Mouse (Mus musculus) embryonic fibroblast, embryonic 13.5 days (primary cell): ENCODE data around the gene Tsen15. TPM values are rescaled to one million over a fixed set of nuclear protein-coding genes. Genes with fewer than 3 reads are reported as not detected.

Source experiments
- H3K27ac ChIP-seq: 2 replicates; pipeline ENCODE4 v1.5.1; 2012; ENCODE audit warnings: low read length, control low read depth, inconsistent platforms; ENCODE audit not compliant: insufficient read depth
- H3K4me1 ChIP-seq: 2 replicates; pipeline ENCODE4 v1.6.1; 2011; ENCODE audit warnings: low read length; ENCODE audit not compliant: control insufficient read depth, insufficient read depth
- H3K4me3 ChIP-seq: 2 replicates; pipeline ENCODE4 v1.5.1; 2011; ENCODE audit warnings: mild to moderate bottlenecking, control low read depth, low read length; ENCODE audit not compliant: insufficient read depth
- CTCF ChIP-seq: IDR thresholded peaks from 2 replicates; pipeline ENCODE4 v1.5.1; 2011; ENCODE audit warnings: mild to moderate bottlenecking, control low read depth, low read length, moderate library complexity, borderline replicate concordance; ENCODE audit not compliant: insufficient read depth
- POLR2A ChIP-seq: IDR thresholded peaks from 2 replicates; pipeline ENCODE4 v1.6.1; 2011; ENCODE audit warnings: low read depth, mild to moderate bottlenecking, control low read depth, low read length, moderate library complexity
- polyA plus RNA-seq: library from polyadenylated mRNA; stranded (reverse); fragments of >200 nt; gene quantifications from 2 replicates; pipeline ENCODE4 v1.2.4, GENCODE M21; 2011; ENCODE audit warnings: low read depth; ENCODE audit not compliant: missing spikeins, insufficient read length

The Tsen15 gene
- polyA plus RNA-seq, result 35.4 and 38.0 TPM in 2 replicates

DNA sequence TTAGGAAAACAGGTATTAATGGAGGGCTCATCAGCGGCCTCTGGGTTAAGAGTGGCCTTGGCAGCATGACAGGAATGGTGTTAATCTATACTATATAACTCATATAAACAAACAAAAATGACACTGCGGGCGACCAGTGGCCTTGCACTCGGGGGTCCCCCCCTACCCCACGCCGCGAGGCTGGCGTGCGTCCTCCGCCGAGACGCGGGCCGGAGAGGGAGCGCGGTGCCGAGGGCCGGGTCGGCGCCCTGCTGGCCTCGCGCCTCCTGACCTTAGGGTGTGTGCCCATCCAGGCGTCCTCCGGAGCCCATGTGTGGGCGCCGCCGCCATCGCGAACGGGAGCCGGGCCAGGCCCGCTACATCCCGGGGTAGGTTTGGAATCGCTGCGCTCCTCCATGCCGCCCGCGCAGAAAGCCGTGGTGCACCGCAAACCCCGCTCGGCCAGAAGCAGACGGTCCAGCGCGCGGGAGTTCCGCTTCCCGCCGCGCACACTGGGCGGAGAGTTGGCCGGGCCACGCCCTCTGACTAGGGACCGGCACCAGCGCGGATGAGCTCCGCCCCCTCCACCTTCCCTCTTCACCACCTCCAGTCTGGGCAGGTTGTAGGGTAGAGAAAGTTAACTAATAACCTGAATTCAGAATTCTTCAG, at the start of gene Tsen15:
Gene Tsen15 (minus strand): TSS at position 501 of the 648 bp plus-strand sequence.
- TF ChIP-seq POLR2A, result peak; percentile 70
- no peak for TF ChIP-seq CTCF
- H3K27ac ChIP-seq, result no peak within 1 kb of the TSS
- H3K4me3 ChIP-seq, result peak within 1 kb of the TSS; percentile 99
- no peaks in the 10 kb centered on the region for H3K4me1 ChIP-seq

DNA sequence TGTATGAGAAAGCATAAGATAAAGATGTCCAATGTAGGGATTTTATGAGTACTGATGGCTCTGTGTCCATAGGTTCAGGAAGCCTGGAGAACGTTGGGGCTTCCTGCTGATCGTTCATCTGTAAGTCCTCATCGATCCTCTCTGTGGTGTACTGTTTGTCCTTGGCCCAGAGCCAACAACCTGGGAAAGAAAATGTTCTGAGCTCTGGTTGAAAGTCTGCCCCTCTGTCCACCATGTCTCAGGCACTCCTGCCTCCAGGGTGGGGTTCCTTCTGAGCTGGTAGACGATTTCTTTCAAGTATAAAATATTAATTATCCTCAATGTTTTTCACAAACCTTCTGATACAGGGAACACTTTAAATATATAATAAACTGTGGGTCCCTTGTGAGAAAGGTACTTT, 47.7 kb upstream of the Tsen15 start:
- TF ChIP-seq CTCF (no peak), POLR2A (no peak)
- Histone ChIP-seq H3K4me1 (no peaks in the 10 kb centered on the region), H3K4me3 (no peak overlapping the region), H3K27ac (no peak overlapping the region)

DNA sequence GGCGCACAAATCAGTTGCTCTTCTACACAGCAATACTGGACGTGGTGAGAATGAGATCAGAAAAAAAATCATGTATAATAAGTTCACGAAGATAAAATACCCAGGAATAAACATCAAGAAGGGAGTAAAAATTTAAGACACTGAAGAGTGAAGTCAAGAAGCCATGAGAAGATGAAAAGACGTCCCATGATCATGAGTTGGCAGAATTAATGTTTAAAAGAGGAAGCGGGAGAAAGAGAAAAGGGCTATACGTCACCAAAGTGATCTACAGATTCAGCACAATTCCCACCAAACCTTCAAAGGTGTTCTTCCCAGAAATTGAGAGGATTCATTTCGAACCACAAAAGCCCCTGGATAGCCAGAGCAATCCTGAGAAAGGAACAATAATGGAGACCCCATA, 43.3 kb upstream of the Tsen15 start:
- TF ChIP-seq CTCF (no peak), POLR2A (no peak)
- no peaks in the 10 kb centered on the region for H3K4me1 ChIP-seq
- H3K4me3 ChIP-seq, result no peak overlapping the region
- H3K27ac ChIP-seq, result no peak overlapping the region

DNA sequence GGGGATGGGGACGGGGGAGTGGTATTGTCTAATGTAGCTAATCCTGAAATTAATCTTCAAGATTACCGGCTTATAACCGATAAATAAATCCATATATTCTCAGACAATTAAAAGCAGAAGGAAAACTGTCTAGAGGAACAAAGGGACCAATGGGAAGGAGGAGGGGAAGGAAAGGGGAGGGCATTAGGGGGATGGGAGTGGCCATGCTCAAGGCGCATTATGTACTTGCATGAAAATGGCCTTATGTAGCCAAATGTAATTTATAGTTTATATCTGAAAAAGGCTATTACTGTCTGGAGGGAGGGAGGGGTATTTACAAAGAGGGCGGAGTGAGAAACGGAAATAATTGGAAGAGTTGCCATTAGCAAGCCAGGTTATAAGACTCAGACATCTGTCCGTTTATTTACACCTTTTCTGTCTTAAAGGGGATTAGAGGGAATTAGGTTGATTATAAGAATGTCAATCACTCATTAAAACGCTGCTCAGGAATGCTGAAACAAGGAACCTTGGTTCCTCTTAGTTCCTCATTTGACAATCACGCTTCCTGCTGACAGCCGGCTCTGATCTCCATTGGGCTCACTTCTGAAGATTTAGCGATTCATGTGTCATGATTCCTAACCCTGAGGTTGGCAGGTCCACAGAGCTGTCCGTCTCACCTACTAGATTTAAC, 41.6 kb upstream of the Tsen15 start:
- TF ChIP-seq CTCF (no peak), POLR2A (no peak)
- Histone ChIP-seq H3K4me1 (no peaks in the 10 kb centered on the region), H3K27ac (no peak overlapping the region), H3K4me3 (no peak overlapping the region)

DNA sequence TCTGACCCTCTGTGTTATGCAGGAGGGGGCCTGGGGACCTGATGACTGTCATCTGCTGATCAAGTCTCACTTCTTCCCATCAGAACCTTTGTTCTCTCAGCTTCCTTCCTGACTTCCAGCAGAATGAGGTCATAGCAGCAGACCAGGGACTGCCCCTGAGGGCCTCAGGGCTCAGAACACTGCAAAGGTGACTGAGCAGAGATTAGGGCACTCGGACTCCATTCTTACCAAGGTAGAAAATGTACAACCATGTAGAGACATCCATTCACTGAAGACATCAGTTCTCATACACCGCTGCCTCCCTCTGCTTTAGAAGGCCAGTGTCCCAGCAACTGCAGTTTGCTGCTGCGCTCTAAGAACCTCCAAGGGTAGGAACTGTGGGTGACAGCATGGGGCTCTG, 36.6 kb upstream of the Tsen15 start:
- Histone ChIP-seq H3K4me3 (no peak overlapping the region), H3K4me1 (no peaks in the 10 kb centered on the region)

DNA sequence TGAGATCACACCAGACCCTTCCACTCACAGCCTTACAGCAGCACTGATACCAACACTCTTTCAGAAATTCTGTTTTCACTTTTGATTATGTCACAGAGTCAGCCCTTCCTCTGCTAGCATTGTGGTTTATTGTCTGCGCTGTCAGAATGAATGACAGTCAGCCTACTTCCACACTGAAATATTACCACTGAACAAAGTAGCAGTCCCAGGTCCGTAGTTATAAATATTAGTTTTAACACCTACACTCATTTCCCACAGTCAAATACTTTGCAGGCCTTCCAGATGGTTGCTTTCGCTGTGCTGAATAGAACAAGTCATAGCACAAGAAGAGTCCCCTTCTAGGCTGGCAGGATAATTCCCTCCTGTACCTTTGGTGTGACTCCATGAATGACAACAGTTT, 35.8 kb upstream of the Tsen15 start:
- H3K4me1 ChIP-seq, result no peaks in the 10 kb centered on the region
- H3K4me3 ChIP-seq, result no peak overlapping the region
- no peak for TF ChIP-seq POLR2A
- no peak for TF ChIP-seq CTCF
- no peak overlapping the region for H3K27ac ChIP-seq

More for the DNA sequence above, 36.6 kb upstream of the Tsen15 start:
- H3K27ac ChIP-seq, result no peak overlapping the region
- TF ChIP-seq POLR2A (no peak), CTCF (no peak)

DNA sequence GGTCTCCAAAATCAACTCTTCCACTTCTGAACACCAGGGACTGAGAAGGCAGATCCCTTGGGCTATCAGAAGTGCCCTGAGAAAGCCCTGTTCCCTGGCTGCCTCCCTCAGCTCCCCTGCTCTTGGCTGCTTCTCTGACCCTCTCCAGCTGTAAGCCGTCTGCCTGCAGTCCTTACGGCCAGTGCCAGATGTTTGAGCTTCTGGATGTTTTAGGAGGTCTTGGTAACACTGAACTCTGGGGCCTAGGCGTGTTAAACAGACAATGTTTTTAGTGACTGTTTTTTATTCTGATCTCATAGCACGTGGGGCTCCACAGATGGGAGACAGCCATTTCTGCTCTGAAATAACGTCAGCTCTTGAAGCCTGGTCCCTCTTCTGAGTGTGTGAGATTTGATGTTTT, 31.1 kb upstream of the Tsen15 start:
- no peak for TF ChIP-seq CTCF
- TF ChIP-seq POLR2A, result no peak
- no peak overlapping the region for H3K27ac ChIP-seq
- H3K4me3 ChIP-seq, result no peak overlapping the region
- H3K4me1 ChIP-seq, result no peaks in the 10 kb centered on the region

DNA sequence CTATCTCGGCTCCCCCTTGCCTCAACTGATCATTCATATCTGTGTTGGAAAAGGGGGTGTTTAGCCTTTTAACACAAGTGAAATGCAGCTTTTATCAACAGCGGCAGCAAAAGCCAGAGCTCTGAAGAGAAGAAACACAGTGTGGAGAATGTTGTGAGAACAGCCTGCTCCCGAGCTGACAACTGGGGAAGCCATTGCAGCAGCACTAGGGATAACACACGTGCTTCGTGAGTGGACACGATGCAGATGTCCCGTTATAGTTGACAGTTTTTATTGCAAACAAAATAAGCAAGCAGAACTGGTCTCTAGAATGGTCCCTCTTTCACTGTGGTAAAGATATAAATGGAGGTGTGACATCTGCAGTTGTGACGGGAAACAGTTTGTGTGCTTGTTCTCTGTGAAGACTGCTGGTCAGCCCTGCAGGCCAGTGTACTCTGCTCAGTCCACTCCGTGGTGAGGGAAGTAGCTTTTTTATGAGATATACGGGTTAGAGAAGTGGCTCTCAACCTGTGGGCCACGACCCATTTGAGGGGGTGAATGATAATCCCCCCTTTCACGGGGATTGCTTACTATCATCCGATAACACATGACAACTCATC, 29.9 kb upstream of the Tsen15 start:
- TF ChIP-seq POLR2A, result no peak
- no peak for TF ChIP-seq CTCF

DNA sequence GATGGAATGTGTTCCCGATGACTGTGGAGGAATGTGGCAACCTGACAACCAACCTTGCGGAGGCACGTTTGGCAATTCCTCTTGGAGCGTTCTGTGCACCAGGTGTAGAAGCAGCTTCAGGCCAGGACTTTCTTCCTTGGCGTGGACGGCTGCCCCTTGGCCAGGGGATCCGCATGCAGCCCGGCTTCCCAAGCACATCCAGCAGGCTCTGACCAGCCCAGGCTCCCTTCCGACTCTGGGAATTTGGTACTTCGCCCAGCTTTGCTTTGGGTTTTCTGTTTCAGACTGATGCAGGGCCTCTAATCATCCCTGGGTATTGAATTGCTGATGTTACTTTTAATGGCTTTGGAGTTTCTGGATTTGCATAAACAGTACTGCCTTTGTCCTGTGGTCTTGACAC, 28.0 kb upstream of the Tsen15 start:
- no peaks in the 10 kb centered on the region for H3K4me1 ChIP-seq
- no peak overlapping the region for H3K27ac ChIP-seq
- TF ChIP-seq CTCF (no peak), POLR2A (no peak)
- H3K4me3 ChIP-seq, result no peak overlapping the region

More for the DNA sequence above, 29.9 kb upstream of the Tsen15 start:
- H3K4me3 ChIP-seq, result no peak overlapping the region
- H3K4me1 ChIP-seq, result no peaks in the 10 kb centered on the region
- H3K27ac ChIP-seq, result no peak overlapping the region

DNA sequence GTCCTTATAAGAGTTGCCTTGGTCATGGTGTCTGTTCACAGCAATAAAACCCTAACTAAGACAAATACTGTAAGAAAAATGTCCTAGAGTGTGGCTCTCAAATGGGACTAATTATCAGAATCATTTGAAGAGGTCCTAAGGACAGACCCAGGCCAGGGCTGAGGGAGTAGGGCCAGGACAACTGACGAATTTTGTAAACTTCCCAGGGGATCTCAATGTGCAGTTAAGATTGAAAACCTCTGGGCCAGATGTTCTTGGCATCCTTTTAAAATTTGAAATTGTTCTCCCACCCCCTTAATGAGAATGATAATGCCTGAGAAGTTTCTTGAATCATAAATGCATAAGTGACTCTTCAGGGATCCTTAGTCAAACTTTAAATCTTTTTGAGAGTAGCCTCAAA, 27.5 kb upstream of the Tsen15 start:
- no peak overlapping the region for H3K4me3 ChIP-seq
- no peak overlapping the region for H3K27ac ChIP-seq
- H3K4me1 ChIP-seq, result no peaks in the 10 kb centered on the region
- TF ChIP-seq CTCF (no peak), POLR2A (no peak)
